Mouse (Mus musculus): ENCODE results near the gene Def6.

DNA sequence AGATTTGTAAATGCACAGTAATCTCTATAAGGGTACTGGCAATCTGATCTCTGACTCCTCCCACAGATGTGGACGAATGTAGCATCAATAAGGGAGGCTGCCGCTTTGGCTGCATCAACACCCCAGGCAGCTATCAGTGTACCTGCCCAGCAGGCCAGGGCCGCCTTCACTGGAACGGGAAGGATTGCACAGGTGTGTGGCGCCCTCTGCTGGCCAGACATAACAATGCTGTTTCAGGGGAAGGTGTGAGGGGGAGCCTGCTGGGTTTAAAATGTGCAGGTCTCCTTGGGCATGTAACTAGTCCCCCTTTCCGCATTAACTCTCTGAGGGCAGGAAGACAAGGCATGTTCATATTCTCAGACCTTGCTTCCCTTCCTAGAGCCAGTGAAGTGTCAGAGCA lies 43.9 kb upstream of the Def6 start:
- TF ChIP-seq POLR2A (IDR thresholded peaks at IDR 0.05; ENCODE audit: low read depth, low read length) = no peak
- TF ChIP-seq CTCF (IDR thresholded peaks at IDR 0.05; ENCODE audit: extremely low read depth, insufficient read depth, insufficient read length, insufficient replicate concordance) = peak; percentile 96
